Mouse (Mus musculus): ENCODE results near the gene Mrpl58. TPM values are rescaled to one million over a fixed set of nuclear protein-coding genes. Genes with fewer than 3 reads are reported as not detected.
"Not testable (repeated sequence)": the region's sequence is repeated elsewhere in the genome, so short reads cannot be mapped to it uniquely, and the experiment has no call there.

Mrpl58 gene
- total and polyA plus RNA-seq, 3 experiments = 82.7 to 159 (median 144) TPM

- H3K4me1 ChIP-seq (ENCODE audit: control insufficient read depth, insufficient read depth, low read length) = peaks cover 6% of the 10 kb centered on the region
- no peaks in the 10 kb centered on the region for H3K27me3 ChIP-seq (ENCODE audit: control insufficient read depth, insufficient read depth, low read length)
- H3K27ac ChIP-seq = no peak overlapping the region; the same call in 1 of the 2 replicates
- H3K4me3 ChIP-seq = no peak overlapping the region
- no peaks in the 10 kb centered on the region for H3K36me3 ChIP-seq (ENCODE audit: control insufficient read depth, insufficient read depth, low read length)
- no peaks in the 10 kb centered on the region for H3K79me2 ChIP-seq (replicated peaks; ENCODE audit: control insufficient read depth, insufficient read depth, low read length)
- 41% methylated on average over 16 of the region's 16 CpGs for WGBS
- intact Hi-C loops (cut with DNase I) = loop anchor here (2.0 kb wide), 1 partner anchor 19 kb away; the partner anchor contains the start of gene Mrpl58
- TF ChIP-seq CTCF (IDR thresholded peaks at IDR 0.05) = no peak
- no peak for TF ChIP-seq POLR2A (IDR thresholded peaks at IDR 0.05; ENCODE audit: insufficient read depth, low read depth, low read length)
- no peak for TF ChIP-seq EP300 (IDR thresholded peaks at IDR 0.05; ENCODE audit: insufficient read depth, low read depth, low read length)
- H3K9ac ChIP-seq (ENCODE audit: low read depth, low read length) = 0 out of 2 replicates have a peak overlapping the region, but pooled peaks have one; percentile 17
- peak; percentile 18 to 39 for DNase-seq
These were observed 19.7 kb upstream of the Mrpl58 start for GRCm38 (mm10) chr11:115383701-115384474.

GRCm38 (mm10) chr11:115384587-115384986 lies 19.0 kb upstream of the Mrpl58 start:
- no peak for DNase-seq
- Histone ChIP-seq H3K79me2 (replicated peaks; ENCODE audit: control insufficient read depth, insufficient read depth, low read length) (no peaks in the 10 kb centered on the region), H3K27ac (no peak overlapping the region), H3K4me3 (no peak overlapping the region), H3K27me3 (ENCODE audit: control insufficient read depth, insufficient read depth, low read length) (no peaks in the 10 kb centered on the region), H3K9ac (ENCODE audit: low read depth, low read length) (no peak overlapping the region), H3K4me1 (ENCODE audit: control insufficient read depth, insufficient read depth, low read length) (peaks cover 6% of the 10 kb centered on the region), H3K36me3 (ENCODE audit: control insufficient read depth, insufficient read depth, low read length) (no peaks in the 10 kb centered on the region)
- 62% methylated on average over 5 of the region's 5 CpGs for WGBS
- intact Hi-C loops (cut with DNase I) = no loop called here
- no peak for TF ChIP-seq POLR2A (IDR thresholded peaks at IDR 0.05; ENCODE audit: insufficient read depth, low read depth, low read length)
- TF ChIP-seq CTCF (IDR thresholded peaks at IDR 0.05) = no peak
- no peak for TF ChIP-seq EP300 (IDR thresholded peaks at IDR 0.05; ENCODE audit: insufficient read depth, low read depth, low read length)

- H3K4me3 ChIP-seq; H3K27ac ChIP-seq; H3K79me2 ChIP-seq (replicated peaks; ENCODE audit: control insufficient read depth, insufficient read depth, low read length); intact Hi-C loops (cut with DNase I); H3K4me1 ChIP-seq (ENCODE audit: control insufficient read depth, insufficient read depth, low read length); H3K27me3 ChIP-seq (ENCODE audit: control insufficient read depth, insufficient read depth, low read length); H3K9ac ChIP-seq (ENCODE audit: low read depth, low read length); DNase-seq; H3K36me3 ChIP-seq (ENCODE audit: control insufficient read depth, insufficient read depth, low read length): not testable (repeated sequence)
- WGBS = 83% methylated on average over 3 of the region's 3 CpGs
These were observed 16.7 kb upstream of the Mrpl58 start for GRCm38 (mm10) chr11:115386859-115387258.

DNA sequence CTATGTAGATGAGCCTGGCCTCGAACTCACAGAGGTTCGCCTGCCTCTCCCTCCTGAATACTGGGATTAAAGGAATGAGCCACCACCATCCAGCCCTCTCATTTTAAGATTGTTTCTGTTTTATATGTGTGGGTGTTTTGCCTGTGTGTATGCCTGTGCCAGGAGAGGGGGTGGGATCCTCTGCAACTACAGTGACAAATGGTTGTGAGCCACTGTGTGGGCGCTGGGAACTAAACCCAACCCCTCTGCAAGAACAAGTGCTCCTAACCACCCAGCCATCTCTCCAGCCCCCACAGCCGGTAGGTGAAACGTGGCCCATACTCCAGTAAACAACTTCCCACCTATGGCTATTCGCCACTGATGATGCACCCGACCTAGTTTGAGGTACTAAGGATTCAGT lies 12.2 kb upstream of the Mrpl58 start:
- Histone ChIP-seq H3K4me1 (ENCODE audit: control insufficient read depth, insufficient read depth, low read length) (no peaks in the 10 kb centered on the region), H3K4me3 (no peak overlapping the region), H3K36me3 (ENCODE audit: control insufficient read depth, insufficient read depth, low read length) (no peaks in the 10 kb centered on the region), H3K27ac (no peak overlapping the region), H3K27me3 (ENCODE audit: control insufficient read depth, insufficient read depth, low read length) (no peaks in the 10 kb centered on the region), H3K79me2 (replicated peaks; ENCODE audit: control insufficient read depth, insufficient read depth, low read length) (no peaks in the 10 kb centered on the region), H3K9ac (ENCODE audit: low read depth, low read length) (no peak overlapping the region)
- no peak for DNase-seq
- intact Hi-C loops (cut with DNase I) = no loop called here
- no peak for TF ChIP-seq CTCF (IDR thresholded peaks at IDR 0.05)
- no peak for TF ChIP-seq EP300 (IDR thresholded peaks at IDR 0.05; ENCODE audit: insufficient read depth, low read depth, low read length)
- no peak for TF ChIP-seq POLR2A (IDR thresholded peaks at IDR 0.05; ENCODE audit: insufficient read depth, low read depth, low read length)
- WGBS = 91% methylated on average over 7 of the region's 7 CpGs

DNA sequence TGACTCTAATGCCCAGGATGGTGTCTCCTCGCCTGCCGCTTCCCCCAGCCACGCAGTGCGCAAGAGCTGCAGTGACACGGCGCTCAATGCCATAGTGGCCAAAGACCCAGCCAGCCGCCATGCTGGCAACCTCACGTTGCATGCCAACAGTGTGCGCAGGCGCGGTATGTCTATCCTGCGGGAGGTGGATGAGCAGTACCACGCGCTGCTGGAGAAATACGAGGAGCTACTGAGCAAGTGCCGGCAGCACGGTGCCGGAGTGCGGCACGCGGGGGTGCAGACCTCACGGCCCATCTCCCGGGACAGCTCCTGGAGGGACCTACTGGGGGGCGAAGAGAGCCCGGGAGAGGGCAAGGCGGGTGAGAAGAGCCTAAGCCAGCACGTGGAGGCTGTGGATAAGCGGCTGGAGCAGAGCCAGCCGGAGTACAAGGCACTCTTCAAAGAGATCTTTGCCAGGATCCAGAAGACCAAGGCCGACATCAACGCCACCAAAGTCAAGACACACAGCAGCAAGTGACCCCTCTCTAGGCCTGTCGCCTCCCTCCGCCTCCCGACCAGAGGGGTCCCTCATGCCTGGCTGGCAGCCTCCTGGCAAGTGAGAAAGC lies 9.7 kb upstream of the Mrpl58 start:
- DNase-seq = no peak
- Histone ChIP-seq H3K27ac (no peak overlapping the region), H3K79me2 (replicated peaks; ENCODE audit: control insufficient read depth, insufficient read depth, low read length) (no peaks in the 10 kb centered on the region), H3K27me3 (ENCODE audit: control insufficient read depth, insufficient read depth, low read length) (no peaks in the 10 kb centered on the region), H3K9ac (ENCODE audit: low read depth, low read length) (no peak overlapping the region), H3K36me3 (ENCODE audit: control insufficient read depth, insufficient read depth, low read length) (no peaks in the 10 kb centered on the region), H3K4me1 (ENCODE audit: control insufficient read depth, insufficient read depth, low read length) (no peaks in the 10 kb centered on the region), H3K4me3 (no peak overlapping the region)
- WGBS = 72% methylated on average over 34 of the region's 34 CpGs
- intact Hi-C loops (cut with DNase I) = no loop called here
- TF ChIP-seq EP300 (IDR thresholded peaks at IDR 0.05; ENCODE audit: insufficient read depth, low read depth, low read length) (no peak), POLR2A (IDR thresholded peaks at IDR 0.05; ENCODE audit: insufficient read depth, low read depth, low read length) (no peak; the same call in 1 of the 2 replicates), CTCF (IDR thresholded peaks at IDR 0.05) (no peak)

- Histone ChIP-seq H3K79me2 (replicated peaks; ENCODE audit: control insufficient read depth, insufficient read depth, low read length) (no peaks in the 10 kb centered on the region), H3K4me1 (ENCODE audit: control insufficient read depth, insufficient read depth, low read length) (no peaks in the 10 kb centered on the region), H3K27ac (no peak overlapping the region), H3K36me3 (ENCODE audit: control insufficient read depth, insufficient read depth, low read length) (no peaks in the 10 kb centered on the region), H3K9ac (ENCODE audit: low read depth, low read length) (no peak overlapping the region), H3K4me3 (no peak overlapping the region), H3K27me3 (ENCODE audit: control insufficient read depth, insufficient read depth, low read length) (no peaks in the 10 kb centered on the region)
- intact Hi-C loops (cut with DNase I) = no loop called here
- no peak for DNase-seq
- 57% methylated on average over 7 of the region's 7 CpGs for WGBS
- TF ChIP-seq CTCF (IDR thresholded peaks at IDR 0.05) = no peak
- no peak for TF ChIP-seq EP300 (IDR thresholded peaks at IDR 0.05; ENCODE audit: insufficient read depth, low read depth, low read length)
- no peak for TF ChIP-seq POLR2A (IDR thresholded peaks at IDR 0.05; ENCODE audit: insufficient read depth, low read depth, low read length)
These were observed 5.5 kb upstream of the Mrpl58 start for GRCm38 (mm10) chr11:115398085-115398484.
